Mouse (Mus musculus) cortical plate, adult 2 months (tissue): ENCODE results near the gene Cct5. TPM values are rescaled to one million over a fixed set of nuclear protein-coding genes. Genes with fewer than 3 reads are reported as not detected.
A peak's percentile ranks its signal among the peaks of the same experiment; 100 is the strongest.

Source experiments
- H3K27ac ChIP-seq: fragments of 200-500 bp; 2 replicates; pipeline ENCODE4 v1.5.1; 2012; ENCODE audit warnings: low read length, control low read depth, inconsistent platforms; ENCODE audit not compliant: insufficient read depth
- H3K4me1 ChIP-seq: fragments of 200-500 bp; 2 replicates; pipeline ENCODE4 v1.6.1; 2011; ENCODE audit warnings: low read length; ENCODE audit not compliant: control insufficient read depth, insufficient read depth
- H3K4me3 ChIP-seq: fragments of 200-500 bp; 2 replicates; pipeline ENCODE4 v1.5.1; 2011; ENCODE audit warnings: mild to moderate bottlenecking, low read length, control low read depth; ENCODE audit not compliant: insufficient read depth
- CTCF ChIP-seq: fragments of 200-500 bp; IDR thresholded peaks from 2 replicates; pipeline ENCODE4 v1.5.1; 2011; ENCODE audit warnings: mild to moderate bottlenecking, control low read depth, low read length; ENCODE audit not compliant: insufficient read depth; ENCODE audit errors: extremely low read depth
- POLR2A ChIP-seq: fragments of 200-500 bp; IDR thresholded peaks from 2 replicates; pipeline ENCODE4 v1.6.1; 2011; ENCODE audit warnings: mild to moderate bottlenecking, low read length, control low read depth; ENCODE audit not compliant: insufficient read depth; ENCODE audit errors: extremely low read depth
- polyA plus RNA-seq: library from polyadenylated mRNA; depleted of rRNA; stranded (reverse); fragments of >200 nt; gene quantifications from 2 replicates; pipeline ENCODE4 v1.2.3, GENCODE M21; 2012

Cct5 gene
- polyA plus RNA-seq, 1 experiment = 172 TPM

GRCm38 (mm10) chr15:31629556-31629955 is 28.0 kb upstream of the Cct5 start:
- Histone ChIP-seq H3K4me1 (peaks cover 2% of the 10 kb centered on the region; the same call in 1 of the 2 replicates), H3K27ac (no peak overlapping the region), H3K4me3 (no peak overlapping the region)
- TF ChIP-seq CTCF = no peak
- TF ChIP-seq POLR2A = no peak

GRCm38 (mm10) chr15:31628180-31628579 is 26.6 kb upstream of the Cct5 start:
- Histone ChIP-seq H3K4me1 (peaks cover 2% of the 10 kb centered on the region; the same call in 1 of the 2 replicates), H3K27ac (no peak overlapping the region), H3K4me3 (no peak overlapping the region)
- TF ChIP-seq CTCF (no peak), POLR2A (no peak)

DNA sequence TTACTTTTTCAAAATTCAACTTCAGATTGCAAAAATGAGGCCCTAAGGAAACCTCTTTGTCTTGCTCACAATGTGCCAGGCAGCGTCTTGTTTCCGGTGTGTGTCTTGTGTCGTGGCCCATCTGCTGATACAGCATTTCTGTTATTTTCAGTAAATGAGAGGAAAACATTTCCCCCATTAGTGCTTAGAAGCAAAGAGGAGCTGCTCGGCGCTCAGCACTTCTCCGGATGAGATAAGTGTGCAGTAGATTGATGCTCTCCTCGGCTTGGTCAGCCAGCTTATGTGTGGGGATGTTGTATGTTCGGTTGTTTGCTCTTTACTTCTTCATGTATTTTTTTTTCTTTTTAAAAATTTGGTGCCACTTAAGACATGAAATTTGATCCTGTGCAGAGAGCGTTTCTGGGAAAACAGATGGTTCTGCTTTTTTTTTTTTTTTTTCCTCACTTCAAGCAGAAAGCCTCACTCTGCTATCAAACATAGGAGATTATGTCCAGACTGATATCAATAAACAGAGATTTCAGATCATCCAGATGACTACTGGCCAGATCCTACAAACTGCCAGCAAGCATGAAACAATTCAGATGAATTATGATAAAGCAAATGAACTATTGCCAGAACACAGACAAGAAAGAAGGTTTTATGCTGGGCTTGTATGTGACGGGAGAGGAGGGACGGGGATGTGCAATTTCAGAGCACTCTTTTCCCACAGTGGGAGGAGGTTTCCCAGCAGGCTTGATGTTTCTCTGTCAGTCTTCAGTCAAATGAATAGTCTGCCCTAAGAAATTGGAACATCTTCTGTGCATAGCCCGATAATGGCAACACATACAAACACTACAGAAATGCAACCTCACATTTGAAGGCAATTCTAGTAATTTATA is 25.9 kb upstream of the Cct5 start:
- Histone ChIP-seq H3K27ac (no peak overlapping the region), H3K4me3 (no peak overlapping the region), H3K4me1 (peaks cover 2% of the 10 kb centered on the region; the same call in 1 of the 2 replicates)
- no peak for TF ChIP-seq POLR2A
- TF ChIP-seq CTCF = no peak

- Histone ChIP-seq H3K4me3 (no peak overlapping the region), H3K27ac (no peak overlapping the region), H3K4me1 (no peaks in the 10 kb centered on the region)
- TF ChIP-seq CTCF (peak; percentile 21; the same call in 1 of the 2 replicates), POLR2A (no peak)
These were observed 17.9 kb upstream of the Cct5 start for GRCm38 (mm10) chr15:31619521-31619920.

DNA sequence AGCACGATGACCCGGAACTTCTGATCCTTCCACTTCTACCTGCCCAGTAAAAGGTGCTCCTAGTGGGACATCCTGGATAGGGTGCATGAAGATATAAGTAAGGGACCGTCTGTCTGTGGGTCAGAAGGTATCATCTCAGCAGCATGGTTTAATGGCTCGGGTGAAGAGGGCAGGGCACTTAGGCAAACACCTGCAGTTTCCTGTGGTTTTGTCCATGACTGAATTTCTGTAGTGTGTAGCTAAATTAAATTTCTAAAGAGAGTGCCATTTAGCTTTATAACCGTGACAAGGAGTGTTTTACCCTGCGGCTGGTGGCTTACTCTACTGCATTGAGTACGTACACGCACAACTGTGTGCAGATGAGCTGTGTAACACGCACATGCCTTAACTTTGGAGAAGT is 15.7 kb upstream of the Cct5 start:
- Histone ChIP-seq H3K27ac (no peak overlapping the region), H3K4me3 (no peak overlapping the region), H3K4me1 (no peaks in the 10 kb centered on the region)
- TF ChIP-seq POLR2A (no peak), CTCF (no peak)

- H3K27ac ChIP-seq = no peak overlapping the region
- no peaks in the 10 kb centered on the region for H3K4me1 ChIP-seq
- TF ChIP-seq POLR2A (no peak), CTCF (no peak)
- H3K4me3 ChIP-seq = no peak overlapping the region
These were observed 13.1 kb upstream of the Cct5 start for GRCm38 (mm10) chr15:31614666-31615065.

DNA sequence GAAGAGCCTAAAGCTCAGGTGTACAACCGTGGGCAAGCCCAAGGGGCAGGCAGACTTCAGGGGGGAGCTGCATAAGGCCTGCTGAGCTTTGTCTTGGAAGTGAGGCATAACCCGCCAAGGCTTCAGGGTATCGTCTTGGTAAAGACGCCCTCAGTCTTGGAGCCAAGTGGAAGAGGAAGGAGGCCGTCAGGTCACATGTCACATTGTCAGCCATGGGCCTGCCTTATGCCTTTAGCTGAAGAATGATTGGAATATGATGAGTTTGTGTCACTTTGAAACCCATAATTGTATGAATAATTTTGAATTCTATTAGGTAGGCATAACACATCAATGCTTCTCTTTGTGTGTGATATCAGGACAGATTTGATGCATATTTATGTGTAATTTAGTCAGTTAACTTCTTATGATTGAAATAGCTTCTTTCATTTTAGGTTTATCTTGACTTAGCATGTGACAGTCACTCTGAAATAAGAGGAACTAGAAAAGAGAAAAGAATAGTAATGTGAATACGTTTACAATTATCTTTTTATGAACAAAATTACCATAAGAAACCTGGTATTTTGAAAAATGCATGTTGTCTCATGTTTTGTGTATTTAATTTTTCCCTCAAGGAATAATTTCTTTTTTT is 12.3 kb upstream of the Cct5 start:
- TF ChIP-seq POLR2A (no peak), CTCF (no peak)
- Histone ChIP-seq H3K27ac (no peak overlapping the region), H3K4me3 (no peak overlapping the region), H3K4me1 (no peaks in the 10 kb centered on the region)

DNA sequence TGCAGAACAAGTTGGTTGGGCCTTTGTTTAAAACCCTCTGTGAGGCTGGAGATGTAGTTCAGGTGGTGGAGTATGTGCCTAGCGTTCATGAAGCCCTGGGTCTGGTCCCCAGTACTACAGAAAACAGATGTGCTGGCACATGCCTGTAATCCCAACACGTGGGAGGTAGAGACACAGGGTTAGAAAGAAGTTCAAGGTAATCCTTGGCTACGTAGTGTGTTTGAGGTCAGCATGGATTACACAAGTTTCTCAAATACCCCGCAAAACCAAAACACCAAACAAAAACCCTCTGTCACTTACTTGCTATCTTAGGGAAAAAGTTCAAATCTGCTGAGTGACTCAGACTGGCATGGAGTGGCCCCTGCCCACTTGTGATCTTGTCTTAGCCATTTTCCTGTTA is 10.4 kb upstream of the Cct5 start:
- no peak for TF ChIP-seq CTCF
- no peak for TF ChIP-seq POLR2A
- no peaks in the 10 kb centered on the region for H3K4me1 ChIP-seq
- no peak overlapping the region for H3K4me3 ChIP-seq
- H3K27ac ChIP-seq = no peak overlapping the region

- Histone ChIP-seq H3K4me1 (no peaks in the 10 kb centered on the region), H3K27ac (no peak overlapping the region), H3K4me3 (no peak overlapping the region)
- TF ChIP-seq CTCF (peak; percentile 51), POLR2A (no peak)
These were observed 9.4 kb upstream of the Cct5 start for GRCm38 (mm10) chr15:31611027-31611426.

DNA sequence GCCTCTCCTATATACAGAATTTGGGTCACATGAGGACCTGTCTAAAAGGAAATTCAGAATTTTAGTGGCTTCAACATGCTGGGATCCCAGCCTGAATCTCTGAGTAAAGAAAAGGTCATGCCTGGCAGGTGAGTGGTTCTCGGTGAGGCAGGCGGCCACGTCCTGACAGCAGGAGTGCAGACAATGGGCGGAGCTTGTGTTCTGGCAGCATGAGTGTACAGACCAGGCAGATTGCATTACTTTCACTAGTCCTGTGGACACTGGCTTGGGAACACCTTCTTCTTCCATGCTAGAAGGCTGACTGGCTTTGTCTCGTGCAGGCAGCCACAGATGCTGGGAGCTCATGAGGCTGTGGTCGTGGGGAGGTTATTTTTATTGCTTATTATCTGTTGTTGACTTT is 5.2 kb upstream of the Cct5 start:
- no peak overlapping the region for H3K4me3 ChIP-seq
- TF ChIP-seq CTCF (no peak), POLR2A (no peak)
- no peak overlapping the region for H3K27ac ChIP-seq
- no peaks in the 10 kb centered on the region for H3K4me1 ChIP-seq
